Mouse (Mus musculus): ENCODE data around the gene Tom1l2.

Gene Tom1l2

GRCm38 (mm10) chr11:60229821-60230220, 122.9 kb downstream of the Tom1l2 start:
- Histone ChIP-seq H3K4me1 (replicated peaks; ENCODE audit: low read depth, low read length) (peaks cover 47% of the 10 kb centered on the region), H3K9me3 (ENCODE audit: low read length) (no peaks in the 10 kb centered on the region), H3K36me3 (ENCODE audit: insufficient read depth, low read length) (peaks cover 15% of the 10 kb centered on the region; the same call in 1 of the 2 replicates), H3K4me3 (replicated peaks; ENCODE audit: low read length) (no peak overlapping the region), H3K27me3 (ENCODE audit: insufficient read depth, low read length) (peaks cover 4% of the 10 kb centered on the region; the same call in 1 of the 2 replicates)
- TF ChIP-seq NANOG (IDR thresholded peaks at IDR 0.05; ENCODE audit: borderline replicate concordance, low read length) (no peak), POU5F1 (IDR thresholded peaks at IDR 0.05; ENCODE audit: borderline replicate concordance, low read length) (no peak), CTCF (conservative IDR thresholded peaks at IDR 0.05; ENCODE audit: low read length) (no peak)

DNA sequence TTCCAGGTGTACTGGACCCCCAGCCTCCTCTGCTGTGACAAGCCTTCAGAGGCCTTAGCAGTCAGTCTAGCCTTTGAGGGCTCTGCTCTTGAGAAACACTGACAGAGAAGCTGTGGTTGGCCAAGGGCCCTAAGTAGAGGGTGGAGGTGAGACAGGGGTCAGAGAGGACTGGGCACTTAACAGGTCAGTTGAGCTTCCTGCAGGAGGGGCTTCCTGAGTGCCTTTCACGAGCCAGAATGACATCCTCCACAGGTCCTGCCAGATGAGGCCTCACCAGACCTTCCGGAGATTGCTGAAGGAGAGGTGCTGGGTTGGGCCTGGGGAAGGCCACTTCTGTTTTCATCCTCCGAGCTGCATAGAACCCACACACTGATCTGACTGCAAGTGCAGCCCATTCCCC, 124.2 kb downstream of the Tom1l2 start:
- H3K4me1 ChIP-seq (replicated peaks; ENCODE audit: low read depth, low read length) = peaks cover 57% of the 10 kb centered on the region
- TF ChIP-seq POU5F1 (IDR thresholded peaks at IDR 0.05; ENCODE audit: borderline replicate concordance, low read length) (no peak), CTCF (conservative IDR thresholded peaks at IDR 0.05; ENCODE audit: low read length) (no peak), NANOG (IDR thresholded peaks at IDR 0.05; ENCODE audit: borderline replicate concordance, low read length) (no peak)
- H3K4me3 ChIP-seq (replicated peaks; ENCODE audit: low read length) = no peak overlapping the region
- H3K9me3 ChIP-seq (ENCODE audit: low read length) = no peaks in the 10 kb centered on the region
- peaks cover 4% of the 10 kb centered on the region; the same call in 1 of the 2 replicates for H3K27me3 ChIP-seq (ENCODE audit: insufficient read depth, low read length)
- peaks cover 15% of the 10 kb centered on the region; the same call in 1 of the 2 replicates for H3K36me3 ChIP-seq (ENCODE audit: insufficient read depth, low read length)

GRCm38 (mm10) chr11:60225874-60226273, 126.8 kb downstream of the Tom1l2 start:
- Histone ChIP-seq H3K27me3 (ENCODE audit: insufficient read depth, low read length) (peaks cover 4% of the 10 kb centered on the region; the same call in 1 of the 2 replicates), H3K4me3 (replicated peaks; ENCODE audit: low read length) (no peak overlapping the region), H3K36me3 (ENCODE audit: insufficient read depth, low read length) (peaks cover 15% of the 10 kb centered on the region; the same call in 1 of the 2 replicates), H3K4me1 (replicated peaks; ENCODE audit: low read depth, low read length) (peaks cover 53% of the 10 kb centered on the region), H3K9me3 (ENCODE audit: low read length) (no peaks in the 10 kb centered on the region)
- TF ChIP-seq NANOG (IDR thresholded peaks at IDR 0.05; ENCODE audit: borderline replicate concordance, low read length) = no peak
- no peak for TF ChIP-seq CTCF (conservative IDR thresholded peaks at IDR 0.05; ENCODE audit: low read length)
- no peak for TF ChIP-seq POU5F1 (IDR thresholded peaks at IDR 0.05; ENCODE audit: borderline replicate concordance, low read length)

GRCm38 (mm10) chr11:60224676-60225075, 128.0 kb downstream of the Tom1l2 start:
- Histone ChIP-seq H3K9me3 (ENCODE audit: low read length) (no peaks in the 10 kb centered on the region), H3K4me3 (replicated peaks; ENCODE audit: low read length) (no peak overlapping the region), H3K4me1 (replicated peaks; ENCODE audit: low read depth, low read length) (peaks cover 48% of the 10 kb centered on the region), H3K27me3 (ENCODE audit: insufficient read depth, low read length) (peaks cover 4% of the 10 kb centered on the region; the same call in 1 of the 2 replicates), H3K36me3 (ENCODE audit: insufficient read depth, low read length) (peaks cover 15% of the 10 kb centered on the region; the same call in 1 of the 2 replicates)
- no peak for TF ChIP-seq POU5F1 (IDR thresholded peaks at IDR 0.05; ENCODE audit: borderline replicate concordance, low read length)
- TF ChIP-seq CTCF (conservative IDR thresholded peaks at IDR 0.05; ENCODE audit: low read length) = peak; percentile 26

- Histone ChIP-seq H3K27me3 (ENCODE audit: insufficient read depth, low read length) (peaks cover 4% of the 10 kb centered on the region; the same call in 1 of the 2 replicates), H3K9me3 (ENCODE audit: low read length) (no peaks in the 10 kb centered on the region), H3K36me3 (ENCODE audit: insufficient read depth, low read length) (peaks cover 18% of the 10 kb centered on the region), H3K4me3 (replicated peaks; ENCODE audit: low read length) (peak within 1 kb of the TSS; percentile 86), H3K4me1 (replicated peaks; ENCODE audit: low read depth, low read length) (peaks cover 65% of the 10 kb centered on the region)
- no peak for TF ChIP-seq POU5F1 (IDR thresholded peaks at IDR 0.05; ENCODE audit: borderline replicate concordance, low read length)
- TF ChIP-seq NANOG (IDR thresholded peaks at IDR 0.05; ENCODE audit: borderline replicate concordance, low read length) = no peak
- TF ChIP-seq CTCF (conservative IDR thresholded peaks at IDR 0.05; ENCODE audit: low read length) = no peak
Observed at GRCm38 (mm10) chr11:60222469-60223236, 130.1 kb downstream of the Tom1l2 start, which contains the start of gene Srebf1. Gene Srebf1, minus strand, starts transcription at chr11:60222581.

DNA sequence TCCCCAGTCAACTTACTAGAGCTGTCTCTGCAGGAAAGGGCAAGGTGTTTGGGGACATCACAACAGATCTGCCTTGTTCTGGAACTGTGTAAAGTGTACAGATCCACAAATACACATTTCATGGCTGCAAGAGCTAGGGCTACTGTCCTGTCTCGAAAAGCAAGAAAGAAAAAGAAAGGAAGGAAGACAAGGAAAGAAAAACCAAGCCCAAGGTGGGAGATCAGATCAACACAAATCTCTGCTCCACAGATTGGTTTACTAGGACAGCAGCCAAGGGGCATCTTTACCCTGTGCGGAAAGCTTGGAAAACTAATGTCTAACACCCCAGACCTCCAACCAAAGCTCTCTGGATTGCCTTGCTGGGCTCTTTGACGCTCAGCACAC, 130.6 kb downstream of the Tom1l2 start:
- H3K9me3 ChIP-seq (ENCODE audit: low read length) = no peaks in the 10 kb centered on the region
- no peak for TF ChIP-seq CTCF (conservative IDR thresholded peaks at IDR 0.05; ENCODE audit: low read length)
- no peak for TF ChIP-seq POU5F1 (IDR thresholded peaks at IDR 0.05; ENCODE audit: borderline replicate concordance, low read length)
- TF ChIP-seq NANOG (IDR thresholded peaks at IDR 0.05; ENCODE audit: borderline replicate concordance, low read length) = no peak
- H3K36me3 ChIP-seq (ENCODE audit: insufficient read depth, low read length) = peaks cover 24% of the 10 kb centered on the region
- H3K4me3 ChIP-seq (replicated peaks; ENCODE audit: low read length) = peak overlapping the region; percentile 86
- H3K4me1 ChIP-seq (replicated peaks; ENCODE audit: low read depth, low read length) = peaks cover 70% of the 10 kb centered on the region
- H3K27me3 ChIP-seq (ENCODE audit: insufficient read depth, low read length) = peaks cover 3% of the 10 kb centered on the region; the same call in 1 of the 2 replicates

- Histone ChIP-seq H3K36me3 (ENCODE audit: insufficient read depth, low read length) (peaks cover 30% of the 10 kb centered on the region), H3K27me3 (ENCODE audit: insufficient read depth, low read length) (no peaks in the 10 kb centered on the region), H3K4me1 (replicated peaks; ENCODE audit: low read depth, low read length) (peaks cover 76% of the 10 kb centered on the region), H3K4me3 (replicated peaks; ENCODE audit: low read length) (peak overlapping the region; percentile 86), H3K9me3 (ENCODE audit: low read length) (no peaks in the 10 kb centered on the region)
- TF ChIP-seq CTCF (conservative IDR thresholded peaks at IDR 0.05; ENCODE audit: low read length) (no peak), NANOG (IDR thresholded peaks at IDR 0.05; ENCODE audit: borderline replicate concordance, low read length) (no peak), POU5F1 (IDR thresholded peaks at IDR 0.05; ENCODE audit: borderline replicate concordance, low read length) (no peak)
Observed at GRCm38 (mm10) chr11:60221425-60221824, 131.3 kb downstream of the Tom1l2 start.

DNA sequence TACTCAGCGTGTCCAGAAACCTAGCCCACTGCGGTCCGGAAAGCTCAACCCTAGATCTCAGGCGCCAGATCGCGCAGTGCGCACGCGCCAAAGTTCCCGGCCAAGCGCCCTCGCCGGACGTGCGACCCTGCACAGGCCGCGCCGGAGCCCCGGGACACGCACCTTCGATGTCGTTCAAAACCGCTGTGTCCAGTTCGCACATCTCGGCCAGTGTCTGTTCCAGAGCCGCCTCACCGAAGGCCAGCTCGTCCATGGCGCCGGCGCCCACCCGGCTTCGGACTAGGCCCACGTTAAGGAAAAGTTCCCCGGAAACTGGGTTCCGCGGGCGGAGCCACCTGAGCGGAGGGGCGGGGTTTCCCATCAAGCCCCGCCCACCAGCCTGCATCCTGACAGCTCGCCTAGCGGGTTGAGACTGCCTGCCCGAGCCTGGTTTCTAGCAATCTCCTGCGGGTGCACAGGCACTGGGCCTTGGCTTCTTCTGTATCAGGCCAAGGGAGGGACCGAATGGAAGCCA, 132.4 kb downstream of the Tom1l2 start:
- peaks cover 87% of the 10 kb centered on the region for H3K4me1 ChIP-seq (replicated peaks; ENCODE audit: low read depth, low read length)
- H3K27me3 ChIP-seq (ENCODE audit: insufficient read depth, low read length) = no peaks in the 10 kb centered on the region
- H3K36me3 ChIP-seq (ENCODE audit: insufficient read depth, low read length) = peaks cover 41% of the 10 kb centered on the region
- peak overlapping the region; percentile 86 for H3K4me3 ChIP-seq (replicated peaks; ENCODE audit: low read length)
- no peaks in the 10 kb centered on the region for H3K9me3 ChIP-seq (ENCODE audit: low read length)
- TF ChIP-seq NANOG (IDR thresholded peaks at IDR 0.05; ENCODE audit: borderline replicate concordance, low read length) = no peak
- TF ChIP-seq CTCF (conservative IDR thresholded peaks at IDR 0.05; ENCODE audit: low read length) = no peak
- no peak for TF ChIP-seq POU5F1 (IDR thresholded peaks at IDR 0.05; ENCODE audit: borderline replicate concordance, low read length)
